In the genomic region with DNA sequence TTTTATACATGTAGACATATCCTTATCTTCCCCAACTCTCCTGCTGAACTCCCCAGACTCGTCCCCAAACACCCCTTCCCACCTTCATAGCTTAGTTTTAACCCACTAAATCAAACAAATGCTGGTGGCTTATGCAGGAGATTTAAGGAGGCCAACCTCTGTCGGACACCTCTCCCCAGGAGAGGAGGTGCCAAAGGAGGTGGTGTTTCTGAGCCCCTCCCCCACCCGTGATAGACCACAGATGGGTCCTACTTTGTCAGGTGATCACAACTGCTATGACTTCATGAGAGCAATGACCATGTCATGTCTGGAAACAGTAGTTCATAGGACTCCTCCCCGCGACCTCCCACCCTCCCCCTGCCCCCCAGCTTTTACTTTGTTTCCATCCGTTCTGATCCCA, we compare ENCODE assay signal across 29 mouse cellular contexts. TPM values are rescaled to one million over a fixed set of nuclear protein-coding genes. Genes with fewer than 3 reads are reported as not detected.
DNase-seq lines count a peak whose midpoint lies in the region; ATAC-seq and TF ChIP-seq lines count a peak whose summit lies in the region.
"Had no signal": no experiment of that assay in that cellular context is flagged by ENCODE, and none has a peak within 500 bp of the region (broad histone marks: within the 10 kb centered on the region; RNA-seq: fewer than 3 reads in every experiment).

No protein-coding gene starts in this region.

- H3K9me3 ChIP-seq in lung, embryonic 14.5 days (ENCODE audit: low read depth, low read length), result no peaks in the 10 kb centered on the region
- H3K9me3 ChIP-seq: embryonic facial prominence, embryonic 12.5 days; forebrain, embryonic 12.5 days; heart, embryonic 10.5 days; intestine, embryonic 15.5 days; liver, embryonic 13.5 days had no signal

- H3K4me1 ChIP-seq in lung, embryonic 14.5 days (ENCODE audit: insufficient read depth), result no peaks in the 10 kb centered on the region
- H3K4me1 ChIP-seq: intestine, embryonic 15.5 days; liver, embryonic 13.5 days; megakaryocyte, embryonic 14.5 days had no signal

- TF ChIP-seq CTCF in lung, embryonic 14.5 days (IDR thresholded peaks at IDR 0.05; ENCODE audit: low read depth), result no peak

- no peak overlapping the region for H3K4me3 ChIP-seq in lung, embryonic 14.5 days (ENCODE audit: low read depth, low read length)
- H3K4me3 ChIP-seq: embryonic facial prominence, embryonic 12.5 days; forebrain, embryonic 12.5 days; heart, embryonic 10.5 days; intestine, embryonic 15.5 days; liver, embryonic 13.5 days; megakaryocyte, embryonic 14.5 days had no signal

- H3K27me3 ChIP-seq in lung, embryonic 14.5 days (ENCODE audit: insufficient read depth, low read length), result no peaks in the 10 kb centered on the region
- H3K27me3 ChIP-seq: embryonic facial prominence, embryonic 12.5 days; forebrain, embryonic 12.5 days; intestine, embryonic 15.5 days; liver, embryonic 13.5 days had no signal

- 47% methylated on average over 6 of the region's 6 CpGs for WGBS in lung, embryonic 14.5 days

- H3K27ac ChIP-seq in lung, embryonic 14.5 days (ENCODE audit: low read depth), result no peak overlapping the region
- H3K27ac ChIP-seq: forebrain, embryonic 12.5 days; intestine, embryonic 15.5 days; liver, embryonic 13.5 days; stomach, postnatal 0 days had no signal

- no peak overlapping the region for H3K4me2 ChIP-seq in lung, embryonic 14.5 days
- H3K4me2 ChIP-seq: embryonic facial prominence, embryonic 12.5 days; forebrain, embryonic 12.5 days; intestine, embryonic 15.5 days; liver, embryonic 13.5 days had no signal

- no peak overlapping the region for H3K9ac ChIP-seq in lung, embryonic 14.5 days
- H3K9ac ChIP-seq: embryonic facial prominence, embryonic 12.5 days; forebrain, embryonic 12.5 days; intestine, embryonic 15.5 days; liver, embryonic 13.5 days had no signal

- H3K36me3 ChIP-seq in lung, embryonic 14.5 days (ENCODE audit: insufficient read depth), result no peaks in the 10 kb centered on the region
- H3K36me3 ChIP-seq: embryonic facial prominence, embryonic 12.5 days; forebrain, embryonic 12.5 days; heart, embryonic 10.5 days; intestine, embryonic 15.5 days; liver, embryonic 13.5 days had no signal

- DNase-seq in heart, adult 11 months, result peak; percentile 85
- no peak for DNase-seq in heart, adult 8-10 months (ENCODE audit: low spot score)
- no peak for DNase-seq in lung, embryonic 14.5 days
- no peak for DNase-seq in lung, postnatal 10 days
- peak; percentile 31 for DNase-seq in cerebellum, adult 8-10 months
- DNase-seq in cerebellum, postnatal 25 days, result peak; percentile 38 to 47
- DNase-seq in ovary, postnatal 14 days (ENCODE audit: low spot score), result no peak
- no peak for DNase-seq in frontal cortex, adult 2 months (ENCODE audit: extremely low spot score in 1 of 2, low spot score in 1 of 2)
- DNase-seq: adrenal gland, postnatal 36 days; heart, postnatal 4 days; kidney, adult 8-10 months; liver, embryonic 13.5 days; lung, adult 2 months; lung, postnatal 36 days; thymus, adult 2 months had no signal

- ATAC-seq in lung, embryonic 14.5 days (ENCODE audit: insufficient read depth), result 0 out of 2 replicates have a peak, but pooled peaks have one; percentile 21
- ATAC-seq: CD4-positive, CD25-positive, alpha-beta regulatory T cell, adult 4 months; intestine, embryonic 15.5 days had no signal

RNA-seq across cellular contexts. Expression of a gene that starts 26.4 kb away (rescaled TPM):
- not detected for total RNA-seq in heart, adult 8-10 months (2022)
- polyA plus RNA-seq in lung, embryonic 14.5 days (2014; fragmentation: Nextera tagmentation; extraction: Ambion mirVana), result 2.0 and 4.0 TPM in 2 replicates
- 1.7 and 2.3 TPM in 2 replicates for polyA plus RNA-seq in frontal cortex, adult 2 months (2012; rRNA removed)
- total RNA-seq: adrenal gland, adult 18-20 months; adrenal gland, postnatal 36 days; gastrocnemius, adult 18-20 months; gastrocnemius, postnatal 4 days; heart, postnatal 4 days; layer of hippocampus, adult 18-20 months; layer of hippocampus, postnatal 14 days; monocyte, adult 5-6 weeks had no signal
- polyA plus RNA-seq: neural tube, embryonic 11.5 days had no signal

Comparison
In these comparisons a context has a peak if more than half of its experiments do, and no peak if none do; other contexts are left out.
1. DNase-seq: peak in heart, adult 11 months (single experiment), cerebellum, adult 8-10 months (single experiment) and cerebellum, postnatal 25 days (2 of 2); none in heart, adult 8-10 months (single experiment), lung, embryonic 14.5 days (single experiment), lung, postnatal 10 days (single experiment), ovary, postnatal 14 days (single experiment) and frontal cortex, adult 2 months (0 of 2).